Mouse (Mus musculus) yolk sac, embryonic 10.5 days (tissue): ENCODE data around the gene Bcl2l1.

Experiments used
- DNase-seq: peaks from one replicate; pipeline ENCODE4 v3.0.0-alpha.2; 2017; ENCODE audit warnings: low spot score

Bcl2l1 gene

GRCm38 (mm10) chr2:152737306-152738221 lies 94.0 kb downstream of the Bcl2l1 start:
- no peak for DNase-seq

- no peak for DNase-seq
Measured at GRCm38 (mm10) chr2:152736748-152737147, 94.8 kb downstream of the Bcl2l1 start.

- peak; percentile 95 for DNase-seq
Measured at GRCm38 (mm10) chr2:152736090-152736601, 95.4 kb downstream of the Bcl2l1 start, which contains the start of gene Id1. TSS of gene Id1 (plus strand) at chr2:152736251.

- peak; percentile 98 for DNase-seq
Measured at GRCm38 (mm10) chr2:152734984-152735383, 96.5 kb downstream of the Bcl2l1 start.

GRCm38 (mm10) chr2:152734501-152734900 lies 97.0 kb downstream of the Bcl2l1 start:
- DNase-seq: no peak

GRCm38 (mm10) chr2:152733201-152733600 lies 98.3 kb downstream of the Bcl2l1 start:
- DNase-seq: no peak
